Mouse (Mus musculus) neutrophil, adult 5-6 weeks (primary cell): Measurements from ENCODE around the gene Epb42. TPM values are rescaled to one million over a fixed set of nuclear protein-coding genes. Genes with fewer than 3 reads are reported as not detected.
A peak's percentile ranks its signal among the peaks of the same experiment; 100 is the strongest.
"Not testable (repeated sequence)": the region's sequence is repeated elsewhere in the genome, so short reads cannot be mapped to it uniquely, and the experiment has no call there.

Experiments
- ATAC-seq: fragments of 151-379, 151-347 bp; 2 replicates; pipeline ENCODE4 v1.8.0; 2017; ENCODE audit warnings: mild to moderate bottlenecking, moderate TSS enrichment; ENCODE audit not compliant: insufficient number of reproducible peaks, poor library complexity, low FRiP score, severe bottlenecking; ENCODE audit errors: extremely low read depth
- total RNA-seq: library from RNA; stranded (forward); fragments of 200-1000 nt; gene quantifications from 2 replicates; pipeline ENCODE4 v1.2.3, GENCODE M21; 2017

Epb42 gene
- total RNA-seq, 1 experiment from 2014 or later = 2.8 TPM

DNA sequence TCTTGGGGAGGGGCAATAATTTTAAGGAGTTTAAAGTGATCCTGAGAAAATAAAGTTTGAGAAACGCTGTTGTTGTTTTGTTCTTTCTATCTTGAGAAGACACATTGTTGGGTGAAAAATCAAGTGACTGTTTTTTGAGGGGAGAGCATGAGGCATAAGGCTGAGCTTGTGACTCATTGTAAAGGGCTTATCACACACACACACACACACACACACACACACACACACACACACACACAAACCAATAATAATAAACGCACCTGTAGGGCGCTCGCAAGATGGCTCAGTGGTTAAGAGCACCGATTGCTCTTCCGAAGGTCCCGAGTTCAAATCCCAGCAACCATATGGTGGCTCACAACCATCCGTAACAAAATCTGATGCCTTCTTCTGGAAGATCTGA lies 64.6 kb downstream of the Epb42 start:
- ATAC-seq = not testable (repeated sequence)

DNA sequence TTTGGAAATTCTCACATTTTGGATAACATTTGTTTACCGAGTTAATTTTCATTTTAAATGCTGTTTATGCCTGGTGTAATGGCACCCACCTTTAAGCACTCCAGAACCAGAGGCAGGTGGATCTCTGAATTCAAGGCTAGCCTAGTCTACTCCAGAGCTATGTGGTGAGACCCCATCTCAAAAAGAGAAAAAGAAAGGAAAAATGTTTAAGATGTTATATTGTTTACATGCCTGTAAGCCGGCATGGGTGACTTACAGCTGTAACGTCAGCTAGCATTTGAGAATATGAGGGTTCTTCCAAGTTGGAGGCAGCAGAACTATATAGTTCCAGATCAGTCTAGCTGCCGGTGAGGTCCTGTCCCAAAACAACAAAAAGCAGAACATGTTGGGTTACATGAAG lies 65.1 kb downstream of the Epb42 start:
- no peak for ATAC-seq

DNA sequence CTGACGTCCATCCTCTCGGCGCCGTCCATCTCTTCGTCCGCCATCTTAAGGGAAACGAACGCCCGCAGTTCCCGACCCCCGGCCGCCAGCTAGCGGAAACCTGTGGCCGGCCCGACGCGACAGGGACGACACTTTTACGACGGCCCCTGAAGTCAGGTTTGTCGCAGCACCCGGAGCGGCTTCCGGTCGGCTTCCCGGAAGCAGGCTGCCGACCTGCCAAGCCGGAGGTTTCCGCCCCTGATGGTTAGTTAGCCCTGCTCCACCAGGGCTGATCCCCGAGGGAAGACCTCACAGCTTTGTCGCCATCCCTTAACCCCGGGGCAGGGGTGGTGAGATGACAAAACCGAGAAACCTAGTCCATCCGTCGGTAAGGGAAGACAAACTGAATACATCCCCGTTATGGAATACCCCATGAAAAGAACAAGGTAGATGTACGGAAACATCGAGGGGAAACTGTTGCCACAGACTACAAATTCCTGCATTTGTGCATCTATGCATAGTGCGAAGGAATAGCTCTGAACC lies 66.3 kb downstream of the Epb42 start, which contains the start of gene Ubr1:
TSS of gene Ubr1 (minus strand) at position 157 of the 522 bp plus-strand sequence.
- peak; percentile 96 for ATAC-seq

DNA sequence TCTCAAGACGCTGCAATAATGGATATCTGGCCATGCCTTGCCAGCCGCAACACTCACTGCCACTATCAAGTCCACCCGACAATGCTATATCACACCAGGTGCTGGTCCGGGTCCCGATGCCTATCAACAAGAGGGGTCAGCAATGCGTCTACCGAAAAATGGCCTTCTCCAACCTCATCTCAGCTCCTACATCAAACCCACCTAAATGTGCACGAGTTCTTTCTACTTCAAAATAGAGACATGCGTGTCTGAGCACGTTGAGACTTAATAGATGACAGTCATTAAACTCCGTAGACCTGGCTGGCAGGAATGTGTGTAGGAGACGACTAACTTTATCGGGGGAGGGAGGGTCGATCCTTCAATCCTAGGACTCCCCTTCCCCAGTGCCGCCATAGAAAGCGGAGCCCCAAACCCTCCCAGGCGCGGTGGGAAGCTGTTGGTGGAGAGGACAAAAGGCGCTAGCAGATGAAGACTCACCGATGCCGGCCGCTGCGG lies 66.8 kb downstream of the Epb42 start:
- ATAC-seq = no peak

Other genes with a start within 250 kb of the Epb42 start
- 19.0 and 19.8 TPM in 2 replicates for gene Cdan1, start 186.9 kb downstream of the Epb42 start, total RNA-seq
- gene Ttbk2, start 186.5 kb downstream of the Epb42 start, total RNA-seq = 4.1 and 5.2 TPM in 2 replicates
- 57.6 and 61.9 TPM in 2 replicates for gene Ubr1, start 66.4 kb downstream of the Epb42 start, total RNA-seq
- 20.1 and 37.2 TPM in 2 replicates for gene Tmem62, start 60.1 kb downstream of the Epb42 start, total RNA-seq
- gene Ccndbp1, start 28.7 kb downstream of the Epb42 start, total RNA-seq = 179 and 189 TPM in 2 replicates
- not detected in 2 replicates for gene Tgm5, start 48.8 kb upstream of the Epb42 start, total RNA-seq
- not detected in 2 replicates for gene Tgm7, start 72.7 kb upstream of the Epb42 start, total RNA-seq
- gene Adal, start 103.4 kb upstream of the Epb42 start, total RNA-seq = 12.7 and 14.1 TPM in 2 replicates
- gene Lcmt2, start 103.6 kb upstream of the Epb42 start, total RNA-seq = 5.9 and 9.7 TPM in 2 replicates
- 67.0 and 73.2 TPM in 2 replicates for gene Tubgcp4, start 133.6 kb upstream of the Epb42 start, total RNA-seq
- gene Zscan29, start 134.1 kb upstream of the Epb42 start, total RNA-seq = 46.9 and 50.3 TPM in 2 replicates
- 43.3 and 53.2 TPM in 2 replicates for gene Trp53bp1, start 234.3 kb upstream of the Epb42 start, total RNA-seq